Mouse (Mus musculus): ENCODE data around the gene Olfr512.

The Olfr512 gene

GRCm38 (mm10) chr7:108713020-108713419, at the start of gene Olfr512:
TSS of gene Olfr512 (plus strand) at chr7:108713320.
- DNase-seq (ENCODE audit: low spot score): no peak

- DNase-seq (ENCODE audit: low spot score): no peak
Observed at GRCm38 (mm10) chr7:108666118-108666517, 47.0 kb upstream of the Olfr512 start, which contains the start of gene Olfr510. TSS of gene Olfr510 (plus strand) at chr7:108666418.

GRCm38 (mm10) chr7:108671058-108671457, 42.1 kb upstream of the Olfr512 start:
- no peak for DNase-seq (ENCODE audit: low spot score)

GRCm38 (mm10) chr7:108678886-108679285, 34.2 kb upstream of the Olfr512 start:
- DNase-seq (ENCODE audit: low spot score): no peak

- DNase-seq (ENCODE audit: low spot score): no peak
Observed at GRCm38 (mm10) chr7:108750673-108751072, 37.6 kb downstream of the Olfr512 start, which contains the start of gene Olfr513. TSS of gene Olfr513 (plus strand) at chr7:108750973.

GRCm38 (mm10) chr7:108760411-108760810, 47.3 kb downstream of the Olfr512 start:
- no peak for DNase-seq (ENCODE audit: low spot score)
